Mouse (Mus musculus) telencephalon, adult 2 months (tissue): ENCODE results near the gene Cyp2d11.

Experiments
- DNase-seq: peaks from one replicate; pipeline ENCODE4 v3.0.0-alpha.2; 2011; ENCODE audit warnings: low read depth, low spot score

Cyp2d11 gene

GRCm38 (mm10) chr15:82353078-82353744 lies 40.6 kb downstream of the Cyp2d11 start:
- no peak for DNase-seq

- DNase-seq, result no peak
These were observed 42.3 kb downstream of the Cyp2d11 start for GRCm38 (mm10) chr15:82351480-82351879.

DNA sequence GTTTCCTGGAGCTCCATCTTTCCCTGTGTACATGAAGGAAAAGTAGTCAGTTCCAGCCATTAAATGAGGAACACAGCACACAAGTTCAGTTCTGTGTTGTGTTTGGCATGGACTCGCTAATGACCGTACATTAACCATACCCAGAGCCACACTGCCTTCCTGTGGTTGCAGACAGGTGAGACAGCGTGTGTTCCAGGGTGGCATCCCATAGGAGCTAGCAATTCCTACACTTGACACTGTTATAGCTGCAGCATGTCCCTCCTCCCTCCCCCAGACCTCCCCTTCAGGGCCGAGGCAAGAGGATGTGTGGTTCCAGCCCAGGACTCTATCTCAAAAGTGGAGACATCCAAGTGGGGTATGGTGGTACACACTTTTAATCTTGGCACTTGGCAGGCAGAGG lies 43.5 kb downstream of the Cyp2d11 start:
- DNase-seq, result no peak

DNA sequence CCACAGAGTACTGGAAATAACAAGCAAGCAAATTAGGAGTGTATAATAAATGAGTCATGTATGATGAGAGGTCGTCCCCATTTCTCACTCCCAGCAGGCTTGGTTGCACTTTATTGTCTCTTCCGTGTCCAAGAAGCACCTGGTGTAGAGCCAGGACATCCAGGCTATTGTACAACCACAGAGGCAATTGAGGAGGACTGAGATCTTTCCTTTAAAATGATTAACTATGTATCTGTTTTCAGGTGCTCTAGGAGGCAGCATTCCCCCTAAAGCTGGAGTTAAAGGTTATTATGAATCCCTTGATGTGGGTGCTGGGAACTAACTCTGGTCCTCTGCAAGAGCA lies 44.9 kb downstream of the Cyp2d11 start:
- no peak for DNase-seq

DNA sequence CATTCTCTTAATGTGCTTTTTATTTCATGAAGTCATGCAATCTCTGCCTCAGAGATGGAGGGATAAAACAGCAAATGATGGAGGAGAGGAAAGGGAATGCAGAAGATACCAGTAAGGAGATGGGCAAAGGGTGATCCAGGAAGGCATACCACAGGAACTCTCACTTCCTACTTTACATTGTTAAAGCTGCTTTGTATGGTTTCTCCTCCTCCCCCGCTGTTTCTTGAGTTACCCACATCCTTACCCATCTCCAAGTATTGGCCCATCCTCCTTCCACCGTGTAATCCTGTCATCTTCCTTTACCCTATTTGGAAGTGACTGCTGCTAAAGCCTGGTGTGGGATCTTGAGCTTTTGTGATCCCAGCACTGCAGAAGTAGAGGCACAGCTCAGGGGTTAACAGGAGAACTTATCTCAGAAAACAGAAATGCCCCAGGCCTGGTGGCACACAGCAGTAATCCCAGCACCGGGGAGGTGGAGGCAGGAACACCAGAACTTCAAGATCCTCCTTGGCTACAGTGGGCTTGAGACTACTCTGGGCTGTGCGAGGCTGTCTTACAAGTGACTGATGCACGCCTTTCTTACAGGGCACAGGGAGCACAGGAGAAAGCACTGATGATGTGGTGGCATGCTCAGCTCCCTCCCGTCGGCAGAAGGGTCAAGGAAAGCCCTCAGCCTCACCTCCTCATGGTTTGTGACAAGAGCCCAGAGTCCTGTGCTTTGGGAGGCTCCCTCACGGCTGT lies 45.4 kb downstream of the Cyp2d11 start:
- DNase-seq, result no peak

GRCm38 (mm10) chr15:82347852-82348251 lies 46.0 kb downstream of the Cyp2d11 start:
- no peak for DNase-seq

GRCm38 (mm10) chr15:82347303-82347676 lies 46.5 kb downstream of the Cyp2d11 start:
- no peak for DNase-seq

- no peak for DNase-seq
These were observed 47.1 kb downstream of the Cyp2d11 start for GRCm38 (mm10) chr15:82346580-82347302.

DNA sequence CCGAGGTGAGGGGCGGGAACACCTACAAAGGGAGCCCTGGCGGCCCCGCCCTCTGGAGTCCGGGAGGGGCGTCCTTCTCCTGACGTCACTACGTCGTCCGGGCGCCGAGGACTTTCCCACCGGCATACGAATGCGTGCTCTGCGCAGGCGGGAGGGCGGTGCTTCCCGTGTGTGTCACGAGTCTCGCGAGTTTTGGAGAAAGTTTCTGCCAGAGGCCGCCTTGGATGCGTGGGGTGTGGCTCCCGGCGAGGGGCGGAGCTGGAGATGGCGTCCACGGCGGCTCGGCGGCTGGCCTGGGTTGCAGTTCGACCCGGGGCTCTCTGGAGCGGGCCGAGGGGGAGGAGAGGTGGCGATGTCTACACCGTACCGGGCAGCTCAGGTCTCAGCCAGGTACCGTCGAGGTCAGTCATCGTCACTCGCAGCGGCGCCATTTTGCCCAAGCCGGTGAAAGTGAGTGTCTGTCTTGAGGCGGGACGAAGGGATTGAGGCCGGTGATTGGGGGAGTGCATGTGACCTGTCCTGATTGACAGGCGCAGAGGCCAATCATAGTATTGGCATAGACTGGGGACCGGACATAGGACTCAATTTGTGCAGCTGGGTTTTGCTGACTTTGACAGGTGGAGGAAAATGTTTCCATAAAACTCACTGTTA lies 47.9 kb downstream of the Cyp2d11 start:
- DNase-seq, result peak; percentile 99

DNA sequence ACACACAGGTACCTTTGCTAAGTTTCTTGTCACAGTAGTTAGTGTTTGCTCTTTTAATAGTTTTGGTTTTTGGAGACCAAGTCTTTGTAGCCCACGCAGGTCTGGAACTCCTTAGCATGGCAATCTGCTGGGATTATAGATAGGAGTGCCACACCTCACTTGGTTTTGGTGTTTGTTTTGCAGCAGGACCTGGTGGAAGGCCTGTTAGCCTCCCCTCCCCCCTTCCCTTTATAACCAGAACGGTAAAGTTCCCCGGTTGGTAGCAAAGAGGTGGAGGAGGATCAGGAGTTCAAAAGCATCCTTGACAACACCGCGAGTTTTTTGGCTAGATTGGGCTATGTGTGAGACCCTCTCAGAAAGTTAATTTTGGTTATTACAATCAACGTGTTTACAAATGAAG lies 48.9 kb downstream of the Cyp2d11 start:
- DNase-seq, result no peak

DNA sequence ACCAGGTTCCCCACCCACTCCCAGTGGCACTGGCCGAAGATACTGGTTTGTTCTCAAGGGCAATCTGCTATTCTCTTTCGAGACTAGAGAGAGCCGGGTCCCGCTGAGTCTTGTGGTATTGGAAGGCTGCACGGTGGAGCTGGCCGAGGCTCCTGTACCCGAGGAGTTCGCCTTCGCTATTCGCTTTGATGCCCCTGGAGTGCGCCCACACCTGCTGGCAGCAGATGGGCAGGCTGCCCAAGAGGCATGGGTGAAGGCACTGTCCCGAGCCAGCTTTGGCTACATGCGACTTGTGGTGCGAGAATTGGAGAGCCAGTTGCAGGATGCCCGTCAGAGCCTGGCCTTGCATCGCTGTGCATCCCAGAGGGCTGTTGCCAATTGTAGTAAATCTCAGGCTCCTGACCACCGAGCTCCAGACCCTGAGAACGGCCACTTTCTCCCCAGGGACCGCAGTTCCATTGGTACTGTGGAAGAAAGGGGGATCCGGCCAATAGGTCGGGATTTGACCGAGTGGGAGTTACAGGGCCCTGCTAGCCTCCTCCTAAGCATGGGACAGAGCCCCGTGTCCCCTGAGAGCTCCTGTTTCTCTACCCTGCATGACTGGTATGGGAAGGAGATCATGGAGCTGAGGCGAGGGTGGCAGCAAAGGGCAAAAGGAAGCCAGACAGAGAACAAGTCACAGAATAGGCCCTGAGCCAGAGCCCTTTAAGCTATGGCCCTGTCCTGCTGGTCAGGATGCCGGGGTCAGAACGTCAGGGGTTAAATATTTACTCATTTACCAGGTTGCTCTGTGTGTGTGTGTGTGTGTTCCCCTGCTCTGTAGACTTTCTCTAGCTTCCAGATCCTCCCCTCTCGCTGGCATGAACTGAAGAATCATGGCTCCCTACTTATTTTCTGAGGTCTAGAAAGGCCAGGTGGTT lies 50.2 kb downstream of the Cyp2d11 start:
- DNase-seq, result no peak

GRCm38 (mm10) chr15:82342543-82342935 lies 51.3 kb downstream of the Cyp2d11 start:
- no peak for DNase-seq

- DNase-seq, result no peak
These were observed 51.9 kb downstream of the Cyp2d11 start for GRCm38 (mm10) chr15:82341675-82342542.

- DNase-seq, result no peak
These were observed 52.8 kb downstream of the Cyp2d11 start for GRCm38 (mm10) chr15:82341036-82341501.

- DNase-seq, result no peak
These were observed 53.3 kb downstream of the Cyp2d11 start for GRCm38 (mm10) chr15:82340414-82341035.

DNA sequence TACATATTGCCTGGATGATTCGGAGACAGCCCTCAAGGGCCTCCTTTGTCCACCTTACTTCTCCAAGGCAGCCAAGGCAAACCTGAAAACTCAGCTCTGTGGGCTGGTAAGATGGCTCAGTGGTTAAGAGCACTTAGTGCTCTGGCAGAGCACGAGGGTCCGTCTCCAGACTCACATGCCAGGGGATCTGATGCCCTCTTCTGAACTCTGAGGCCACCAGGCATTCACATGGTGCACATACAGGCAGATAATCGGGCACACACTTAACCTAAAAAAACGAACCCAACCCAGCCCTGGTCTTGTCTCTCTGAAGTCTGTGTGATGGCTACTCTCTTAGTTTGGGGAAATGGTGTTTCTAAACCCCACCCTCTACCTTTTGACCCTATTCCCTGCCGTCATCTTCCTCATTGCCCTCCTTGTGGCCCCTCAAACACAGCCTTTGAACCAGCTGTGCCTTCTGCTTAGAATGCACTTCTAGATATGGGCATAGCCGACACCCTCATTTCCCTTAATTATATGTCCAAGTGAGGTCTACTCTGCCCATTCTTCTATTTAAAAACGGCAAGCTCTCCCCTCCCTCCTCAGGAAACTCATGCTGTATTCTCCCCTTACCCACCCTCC lies 54.1 kb downstream of the Cyp2d11 start:
- DNase-seq, result no peak
